Mouse (Mus musculus) kidney, embryonic 16.5 days (tissue): Measurements from ENCODE around the gene Il16. TPM values are rescaled to one million over a fixed set of nuclear protein-coding genes. Genes with fewer than 3 reads are reported as not detected.

ENCODE experiments used
- ATAC-seq: fragments of 200-750 bp; cut with Nextera tagmentation; 2 replicates; pipeline ENCODE4 v1.8.0; 2017; ENCODE audit warnings: moderate TSS enrichment; ENCODE audit not compliant: low FRiP score, low TSS enrichment
- H3K27ac ChIP-seq: fragments of 300-500 bp; sonication (generic); 2 replicates; pipeline ENCODE4 v1.5.1; 2014; ENCODE audit warnings: low read length
- H3K27me3 ChIP-seq: fragments of 300-500 bp; sonication (generic); 2 replicates; pipeline ENCODE4 v1.6.1; 2014; ENCODE audit warnings: low read length, control low read depth, mixed read lengths; ENCODE audit not compliant: insufficient read depth
- H3K36me3 ChIP-seq: fragments of 300-500 bp; sonication (generic); 2 replicates; pipeline ENCODE4 v1.6.1; 2014; ENCODE audit warnings: low read length, control low read depth, mixed read lengths; ENCODE audit not compliant: insufficient read depth
- H3K4me1 ChIP-seq: fragments of 300-500 bp; sonication (generic); 2 replicates; pipeline ENCODE4 v1.6.1; 2014; ENCODE audit warnings: low read length, control low read depth, mixed read lengths; ENCODE audit not compliant: insufficient read depth
- H3K4me2 ChIP-seq: fragments of 300-500 bp; sonication (generic); replicated peaks from 2 replicates; pipeline ENCODE4 v1.6.1; 2014; ENCODE audit warnings: low read depth, low read length
- H3K4me3 ChIP-seq: fragments of 300-500 bp; sonication (generic); 2 replicates; pipeline ENCODE4 v1.5.1; 2014; ENCODE audit warnings: mild to moderate bottlenecking, low read length
- H3K9ac ChIP-seq: fragments of 300-500 bp; sonication (generic); replicated peaks from 2 replicates; pipeline ENCODE4 v1.6.1; 2014; ENCODE audit warnings: low read length
- H3K9me3 ChIP-seq: fragments of 300-500 bp; sonication (generic); 2 replicates; pipeline ENCODE4 v1.6.1; 2016; ENCODE audit warnings: low read length, control low read depth
- WGBS: fragments of 180-500 bp; shearing (Covaris S2); extraction: QIAGEN DNeasy Blood & Tissue Kit; methylation state at CpG from one replicate; pipeline ENCODE4 v1.1.7; 2014; 5-methylcytosine and 5-hydroxymethylcytosine counted together
- polyA plus RNA-seq: library from polyadenylated mRNA; unstranded; fragments of >200 nt; fragmentation: Nextera tagmentation; extraction: Ambion mirVana; gene quantifications from 2 replicates; pipeline ENCODE4 v1.2.1, GENCODE M21; 2015

The Il16 gene
- polyA plus RNA-seq, 1 experiment from 2014 or later, result 5.1 TPM

- H3K4me1 ChIP-seq, result no peaks in the 10 kb centered on the region
- H3K27ac ChIP-seq, result no peak overlapping the region
- no peaks in the 10 kb centered on the region for H3K36me3 ChIP-seq
- no peak for ATAC-seq
- no peak overlapping the region for H3K4me3 ChIP-seq
- H3K9ac ChIP-seq, result no peak overlapping the region
- no peak overlapping the region for H3K4me2 ChIP-seq
- no peaks in the 10 kb centered on the region for H3K9me3 ChIP-seq
- WGBS, result 45% methylated on average over 6 of the region's 6 CpGs
- H3K27me3 ChIP-seq, result no peaks in the 10 kb centered on the region
Observed at GRCm38 (mm10) chr7:83737914-83738490, 7.5 kb downstream of the Il16 start.

- H3K4me1 ChIP-seq, result no peaks in the 10 kb centered on the region
- no peaks in the 10 kb centered on the region for H3K27me3 ChIP-seq
- ATAC-seq, result no peak
- no peak overlapping the region for H3K27ac ChIP-seq
- H3K9ac ChIP-seq, result no peak overlapping the region
- WGBS, result 83% methylated on average over 6 of the region's 6 CpGs
- no peaks in the 10 kb centered on the region for H3K36me3 ChIP-seq
- no peak overlapping the region for H3K4me2 ChIP-seq
- no peaks in the 10 kb centered on the region for H3K9me3 ChIP-seq
- H3K4me3 ChIP-seq, result no peak overlapping the region
Observed at GRCm38 (mm10) chr7:83736341-83737115, 9.0 kb downstream of the Il16 start.

- Histone ChIP-seq H3K36me3 (no peaks in the 10 kb centered on the region), H3K9me3 (no peaks in the 10 kb centered on the region), H3K27ac (no peak overlapping the region), H3K27me3 (no peaks in the 10 kb centered on the region), H3K4me2 (no peak overlapping the region), H3K4me1 (no peaks in the 10 kb centered on the region), H3K4me3 (no peak overlapping the region), H3K9ac (no peak overlapping the region)
- 86% methylated on average over 7 of the region's 7 CpGs for WGBS
- ATAC-seq, result no peak
Observed at GRCm38 (mm10) chr7:83735108-83735781, 10.3 kb downstream of the Il16 start.

GRCm38 (mm10) chr7:83734671-83735082 lies 10.8 kb downstream of the Il16 start:
- no peaks in the 10 kb centered on the region for H3K36me3 ChIP-seq
- no peak overlapping the region for H3K4me2 ChIP-seq
- ATAC-seq, result no peak
- no peak overlapping the region for H3K27ac ChIP-seq
- H3K27me3 ChIP-seq, result no peaks in the 10 kb centered on the region
- no peak overlapping the region for H3K4me3 ChIP-seq
- 69% methylated on average over 6 of the region's 6 CpGs for WGBS
- no peaks in the 10 kb centered on the region for H3K4me1 ChIP-seq
- H3K9me3 ChIP-seq, result no peaks in the 10 kb centered on the region
- H3K9ac ChIP-seq, result no peak overlapping the region

GRCm38 (mm10) chr7:83734246-83734645 lies 11.3 kb downstream of the Il16 start:
- WGBS, result 84% methylated on average over 3 of the region's 3 CpGs

GRCm38 (mm10) chr7:83732781-83733180 lies 12.7 kb downstream of the Il16 start:
- ATAC-seq, result no peak
- H3K9ac ChIP-seq, result no peak overlapping the region
- WGBS, result 93% methylated on average over 3 of the region's 3 CpGs
- H3K4me1 ChIP-seq, result no peaks in the 10 kb centered on the region
- no peak overlapping the region for H3K27ac ChIP-seq
- no peaks in the 10 kb centered on the region for H3K27me3 ChIP-seq
- H3K4me3 ChIP-seq, result no peak overlapping the region
- H3K36me3 ChIP-seq, result no peaks in the 10 kb centered on the region
- no peaks in the 10 kb centered on the region for H3K9me3 ChIP-seq
- no peak overlapping the region for H3K4me2 ChIP-seq

More at GRCm38 (mm10) chr7:83734246-83734645, 11.3 kb downstream of the Il16 start:
- ATAC-seq, result no peak
- H3K9ac ChIP-seq, result no peak overlapping the region
- H3K27ac ChIP-seq, result no peak overlapping the region
- H3K27me3 ChIP-seq, result no peaks in the 10 kb centered on the region
- H3K9me3 ChIP-seq, result no peaks in the 10 kb centered on the region
- H3K4me2 ChIP-seq, result no peak overlapping the region
- H3K4me1 ChIP-seq, result no peaks in the 10 kb centered on the region
- no peak overlapping the region for H3K4me3 ChIP-seq
- H3K36me3 ChIP-seq, result no peaks in the 10 kb centered on the region

- WGBS, result 82% methylated on average over 15 of the region's 15 CpGs
- no peak overlapping the region for H3K4me2 ChIP-seq
Observed at GRCm38 (mm10) chr7:83731961-83732666, 13.4 kb downstream of the Il16 start.

GRCm38 (mm10) chr7:83731297-83731696 lies 14.2 kb downstream of the Il16 start:
- Histone ChIP-seq H3K36me3 (no peaks in the 10 kb centered on the region), H3K4me2 (no peak overlapping the region), H3K4me1 (no peaks in the 10 kb centered on the region), H3K27me3 (no peaks in the 10 kb centered on the region), H3K27ac (no peak overlapping the region), H3K9me3 (no peaks in the 10 kb centered on the region), H3K4me3 (no peak overlapping the region), H3K9ac (no peak overlapping the region)
- 76% methylated on average over 6 of the region's 6 CpGs for WGBS
- ATAC-seq, result no peak

More at GRCm38 (mm10) chr7:83731961-83732666, 13.4 kb downstream of the Il16 start:
- no peaks in the 10 kb centered on the region for H3K4me1 ChIP-seq
- no peak for ATAC-seq
- H3K27ac ChIP-seq, result no peak overlapping the region
- H3K36me3 ChIP-seq, result no peaks in the 10 kb centered on the region
- H3K27me3 ChIP-seq, result no peaks in the 10 kb centered on the region
- H3K9me3 ChIP-seq, result no peaks in the 10 kb centered on the region
- H3K9ac ChIP-seq, result no peak overlapping the region
- H3K4me3 ChIP-seq, result no peak overlapping the region

GRCm38 (mm10) chr7:83726936-83727632 lies 18.4 kb downstream of the Il16 start:
- Histone ChIP-seq H3K27me3 (no peaks in the 10 kb centered on the region), H3K9me3 (no peaks in the 10 kb centered on the region), H3K9ac (no peak overlapping the region), H3K36me3 (no peaks in the 10 kb centered on the region), H3K4me1 (no peaks in the 10 kb centered on the region), H3K27ac (no peak overlapping the region), H3K4me3 (no peak overlapping the region), H3K4me2 (no peak overlapping the region)
- 19% methylated on average over 5 of the region's 5 CpGs for WGBS
- no peak; the same call in 1 of the 2 replicates for ATAC-seq
